Mouse (Mus musculus) lung, postnatal 0 days (tissue): ENCODE measurements around the gene Atpaf1. TPM values are rescaled to one million over a fixed set of nuclear protein-coding genes. Genes with fewer than 3 reads are reported as not detected.
A peak's percentile ranks its signal among the peaks of the same experiment; 100 is the strongest.

Source experiments
- ATAC-seq: fragments of 200-750 bp; cut with Nextera tagmentation; 2 replicates; pipeline ENCODE4 v1.8.0; 2017; ENCODE audit warnings: moderate library complexity
- DNase-seq: peaks from one replicate; pipeline ENCODE4 v3.0.0-alpha.2; 2016; ENCODE audit warnings: low spot score
- H3K27ac ChIP-seq: fragments of 300-500 bp; sonication (generic); 2 replicates; pipeline ENCODE4 v1.5.1; 2014; ENCODE audit warnings: antibody characterized with exemption, mild to moderate bottlenecking, low read length, mixed read lengths
- H3K27me3 ChIP-seq: fragments of 300-500 bp; sonication (generic); replicated peaks from 2 replicates; pipeline ENCODE4 v1.6.1; 2014; ENCODE audit warnings: low read length, mixed read lengths; ENCODE audit not compliant: insufficient read depth
- H3K36me3 ChIP-seq: fragments of 300-500 bp; sonication (generic); 2 replicates; pipeline ENCODE4 v1.6.1; 2014; ENCODE audit warnings: low read length, mixed read lengths; ENCODE audit not compliant: insufficient read depth
- H3K4me1 ChIP-seq: fragments of 300-500 bp; sonication (generic); 2 replicates; pipeline ENCODE4 v1.6.1; 2014; ENCODE audit warnings: antibody characterized with exemption, low read depth, low read length, mixed read lengths; ENCODE audit not compliant: insufficient read depth
- H3K4me2 ChIP-seq: fragments of 300-500 bp; sonication (generic); replicated peaks from 2 replicates; pipeline ENCODE4 v1.6.1; 2014; ENCODE audit warnings: low read depth, mild to moderate bottlenecking, low read length, moderate library complexity, mixed read lengths
- H3K4me3 ChIP-seq: fragments of 300-500 bp; sonication (generic); 2 replicates; pipeline ENCODE4 v1.5.1; 2014; ENCODE audit warnings: low read depth, low read length
- H3K9ac ChIP-seq: fragments of 300-500 bp; sonication (generic); replicated peaks from 2 replicates; pipeline ENCODE4 v1.6.1; 2014; ENCODE audit warnings: low read depth, mild to moderate bottlenecking
- H3K9me3 ChIP-seq: fragments of 300-500 bp; sonication (generic); 2 replicates; pipeline ENCODE4 v1.6.1; 2016; ENCODE audit warnings: low read length, mixed read lengths
- CTCF ChIP-seq: IDR thresholded peaks from 2 replicates; pipeline ENCODE4 v1.5.1; 2016; ENCODE audit warnings: antibody characterized with exemption, mild to moderate bottlenecking
- EP300 ChIP-seq: IDR thresholded peaks from 2 replicates; pipeline ENCODE4 v1.6.1; 2016; ENCODE audit warnings: antibody characterized with exemption, mild to moderate bottlenecking, control low read depth
- WGBS: fragments of 180-500 bp; shearing (Covaris S2); extraction: QIAGEN DNeasy Blood & Tissue Kit; methylation state at CpG from one replicate; pipeline ENCODE4 v1.1.7; 2014; 5-methylcytosine and 5-hydroxymethylcytosine counted together
- polyA plus RNA-seq: library from polyadenylated mRNA; unstranded; fragments of >200 nt; fragmentation: Nextera tagmentation; extraction: Ambion mirVana; gene quantifications from 2 replicates; pipeline ENCODE4 v1.2.1, GENCODE M21; 2015

The Atpaf1 gene
- polyA plus RNA-seq, 1 experiment from 2014 or later, result 30.0 TPM

DNA sequence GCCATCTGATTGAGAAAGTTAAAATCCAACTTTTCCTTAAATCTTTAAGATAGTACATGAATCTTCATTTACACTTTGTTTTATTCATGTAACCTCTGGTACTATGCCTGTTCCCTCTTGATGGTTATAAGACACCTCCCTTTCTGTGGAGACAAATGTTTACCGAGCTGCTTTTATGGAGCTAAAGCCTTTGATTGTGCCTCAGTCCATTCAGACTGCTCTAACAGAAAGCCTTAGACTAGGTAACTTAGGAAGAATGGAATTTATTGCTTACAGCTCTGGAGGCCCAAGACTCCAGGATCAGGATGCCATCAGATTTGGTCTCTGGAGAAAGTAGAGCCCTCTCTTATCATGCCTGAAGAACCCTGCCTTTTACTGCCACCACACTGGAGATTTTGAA lies 36.4 kb upstream of the Atpaf1 start:
- ATAC-seq, result no peak
- H3K9ac ChIP-seq, result no peak overlapping the region
- H3K4me3 ChIP-seq, result no peak overlapping the region
- TF ChIP-seq EP300 (no peak), CTCF (no peak)
- 74% methylated on average over 1 of the region's 1 CpGs for WGBS
- H3K36me3 ChIP-seq, result peaks cover 10% of the 10 kb centered on the region; the same call in 1 of the 2 replicates
- H3K4me1 ChIP-seq, result no peaks in the 10 kb centered on the region
- no peaks in the 10 kb centered on the region for H3K9me3 ChIP-seq
- H3K27me3 ChIP-seq, result no peaks in the 10 kb centered on the region
- no peak overlapping the region for H3K27ac ChIP-seq
- H3K4me2 ChIP-seq, result no peak overlapping the region
- DNase-seq, result no peak

GRCm38 (mm10) chr4:115749336-115749735 lies 35.3 kb upstream of the Atpaf1 start:
- no peaks in the 10 kb centered on the region for H3K4me1 ChIP-seq
- peaks cover 10% of the 10 kb centered on the region; the same call in 1 of the 2 replicates for H3K36me3 ChIP-seq
- no peak overlapping the region for H3K4me3 ChIP-seq
- no peak overlapping the region for H3K9ac ChIP-seq
- H3K27me3 ChIP-seq, result no peaks in the 10 kb centered on the region
- H3K4me2 ChIP-seq, result no peak overlapping the region
- H3K27ac ChIP-seq, result no peak overlapping the region
- H3K9me3 ChIP-seq, result no peaks in the 10 kb centered on the region
- DNase-seq (no peak), ATAC-seq (no peak)
- 71% methylated on average over 1 of the region's 1 CpGs for WGBS
- TF ChIP-seq CTCF, result no peak
- no peak for TF ChIP-seq EP300

DNA sequence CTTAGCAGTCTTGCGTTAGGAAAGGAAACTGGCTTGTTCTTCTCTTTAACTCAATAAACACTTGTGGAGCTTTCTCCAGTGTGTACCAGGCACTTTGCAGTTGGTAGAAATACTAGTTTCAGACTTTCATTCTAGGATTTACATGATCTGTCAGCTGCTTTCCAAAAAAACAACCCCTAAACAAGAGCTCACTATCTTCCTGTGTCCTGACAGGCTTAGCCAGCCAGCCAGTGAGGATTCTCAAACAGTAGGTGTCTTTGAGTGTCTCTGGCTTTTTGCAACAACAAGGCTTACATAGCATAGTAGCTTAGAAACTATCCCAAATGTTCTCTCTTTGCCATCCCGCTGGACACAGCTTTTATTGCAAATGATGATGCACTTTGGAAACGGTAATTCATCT lies 30.5 kb upstream of the Atpaf1 start:
- Histone ChIP-seq H3K27ac (no peak overlapping the region), H3K9me3 (no peaks in the 10 kb centered on the region), H3K4me1 (no peaks in the 10 kb centered on the region), H3K4me2 (no peak overlapping the region), H3K27me3 (no peaks in the 10 kb centered on the region), H3K4me3 (no peak overlapping the region), H3K36me3 (peaks cover 12% of the 10 kb centered on the region; the same call in 1 of the 2 replicates), H3K9ac (no peak overlapping the region)
- no peak for DNase-seq
- no peak for ATAC-seq
- WGBS, result 90% methylated on average over 3 of the region's 3 CpGs
- no peak for TF ChIP-seq CTCF
- no peak for TF ChIP-seq EP300

DNA sequence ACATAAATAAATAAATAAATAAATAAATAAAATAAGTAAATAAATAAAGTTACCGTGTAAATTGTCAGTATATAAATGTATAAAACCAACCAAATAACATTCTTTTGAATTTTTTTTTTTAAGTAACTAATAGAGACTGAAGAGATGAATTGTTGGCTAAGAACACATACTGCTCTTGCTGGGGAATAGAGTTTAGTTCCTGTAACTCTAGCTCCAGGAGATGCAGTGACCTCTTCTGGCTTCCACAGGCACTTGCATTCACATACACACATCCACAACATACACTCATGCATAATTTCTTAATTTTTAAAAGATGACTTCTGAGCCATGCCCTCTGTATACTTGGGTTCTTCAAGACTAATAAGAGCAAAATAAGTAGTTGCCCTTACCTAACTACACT lies 29.8 kb upstream of the Atpaf1 start:
- peaks cover 13% of the 10 kb centered on the region; the same call in 1 of the 2 replicates for H3K36me3 ChIP-seq
- WGBS, result 86% methylated on average over 1 of the region's 1 CpGs

DNA sequence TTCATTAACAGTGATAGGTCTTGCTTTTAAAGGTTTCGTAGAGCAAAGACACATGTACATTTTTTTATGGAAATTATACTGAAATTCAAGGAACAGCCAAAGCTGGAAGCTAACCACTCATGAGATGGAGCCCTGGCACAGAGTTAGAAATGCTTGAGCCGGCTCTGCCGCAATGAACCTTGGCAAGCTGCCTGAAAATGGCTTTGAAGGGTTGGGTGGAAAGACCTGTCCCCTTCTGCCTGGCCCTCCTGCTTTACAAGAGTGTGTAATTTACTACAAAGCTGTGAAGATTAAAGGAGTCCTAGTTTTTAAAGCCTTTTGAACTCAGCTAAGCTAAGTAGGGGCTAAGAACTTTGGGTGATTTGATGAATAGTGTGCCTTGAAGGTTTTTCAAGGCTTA lies 23.4 kb upstream of the Atpaf1 start:
- peaks cover 16% of the 10 kb centered on the region; the same call in 1 of the 2 replicates for H3K36me3 ChIP-seq
- no peak overlapping the region for H3K4me2 ChIP-seq
- no peaks in the 10 kb centered on the region for H3K27me3 ChIP-seq
- ATAC-seq (peak; percentile 82), DNase-seq (peak; percentile 85)
- no peak overlapping the region for H3K9ac ChIP-seq
- H3K4me3 ChIP-seq, result no peak overlapping the region
- no peaks in the 10 kb centered on the region for H3K4me1 ChIP-seq
- H3K9me3 ChIP-seq, result no peaks in the 10 kb centered on the region
- TF ChIP-seq CTCF (no peak), EP300 (no peak)
- H3K27ac ChIP-seq, result peak overlapping the region; percentile 27; the same call in 1 of the 2 replicates
- 34% methylated on average over 3 of the region's 3 CpGs for WGBS

More for the DNA sequence above, 29.8 kb upstream of the Atpaf1 start:
- H3K9ac ChIP-seq, result no peak overlapping the region
- no peak overlapping the region for H3K27ac ChIP-seq
- no peaks in the 10 kb centered on the region for H3K4me1 ChIP-seq
- TF ChIP-seq EP300 (no peak), CTCF (no peak; the same call in 1 of the 2 replicates)
- H3K27me3 ChIP-seq, result no peaks in the 10 kb centered on the region
- DNase-seq, result no peak
- no peak overlapping the region for H3K4me3 ChIP-seq
- H3K4me2 ChIP-seq, result no peak overlapping the region
- H3K9me3 ChIP-seq, result no peaks in the 10 kb centered on the region
- ATAC-seq, result no peak

DNA sequence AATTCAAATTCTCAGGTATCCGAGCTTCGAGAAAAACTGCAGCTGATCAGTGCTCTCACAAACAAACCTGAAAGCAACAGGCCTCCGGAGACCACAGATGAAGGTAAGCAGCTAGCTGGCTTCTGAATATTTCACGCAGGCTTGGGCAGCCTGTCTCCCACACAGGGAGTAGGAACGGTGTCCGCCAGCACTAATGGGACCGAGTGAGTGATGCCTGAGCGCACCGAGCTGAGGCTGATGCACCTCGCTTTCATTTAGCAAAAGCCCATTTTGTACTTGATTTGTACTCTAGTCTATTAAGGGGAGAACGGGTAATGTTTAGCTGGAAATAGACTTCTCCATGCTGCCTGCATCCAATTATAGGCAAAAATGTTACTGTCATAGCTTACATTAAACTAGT lies 20.0 kb upstream of the Atpaf1 start:
- Histone ChIP-seq H3K9me3 (no peaks in the 10 kb centered on the region), H3K27ac (no peak overlapping the region)
- DNase-seq, result no peak

More for the DNA sequence above, 20.0 kb upstream of the Atpaf1 start:
- no peak for TF ChIP-seq EP300
- TF ChIP-seq CTCF, result no peak
- Histone ChIP-seq H3K4me1 (no peaks in the 10 kb centered on the region), H3K4me3 (no peak overlapping the region), H3K27me3 (no peaks in the 10 kb centered on the region), H3K9ac (no peak overlapping the region), H3K36me3 (peaks cover 9% of the 10 kb centered on the region; the same call in 1 of the 2 replicates), H3K4me2 (no peak overlapping the region)
- 94% methylated on average over 11 of the region's 11 CpGs for WGBS
- ATAC-seq, result no peak
